Mouse (Mus musculus) kidney, postnatal 4 days (tissue): ENCODE results near the gene D230025D16Rik.
"Not testable (repeated sequence)": the region's sequence is repeated elsewhere in the genome, so short reads cannot be mapped to it uniquely, and the experiment has no call there.

Source experiments
- DNase-seq, 2 experiments: peaks; one replicate each; pipeline ENCODE4 v3.0.0; 2021; ENCODE audit warnings: mixed read lengths in 2 of 2

Gene D230025D16Rik

DNA sequence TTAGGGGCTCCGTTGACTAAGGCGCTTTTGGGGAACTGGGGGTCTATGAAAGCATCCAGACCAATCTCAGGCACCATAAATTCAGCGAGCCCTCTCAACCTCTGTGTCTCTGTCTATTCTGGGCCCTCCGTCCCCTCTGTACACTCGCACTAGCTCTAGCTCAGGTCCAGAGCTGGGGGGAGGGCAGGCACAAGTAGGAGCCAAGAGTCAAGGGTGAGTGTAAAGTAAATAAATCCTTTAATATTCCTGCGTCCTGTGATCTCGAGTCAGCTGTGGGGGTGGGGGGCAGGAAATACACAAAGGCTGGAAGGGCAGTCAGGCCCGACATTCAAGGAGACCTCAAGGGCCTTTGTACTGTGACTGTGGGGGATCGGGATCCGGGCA, 44.1 kb downstream of the D230025D16Rik start:
- peak; percentile 29 to 59 for DNase-seq

DNA sequence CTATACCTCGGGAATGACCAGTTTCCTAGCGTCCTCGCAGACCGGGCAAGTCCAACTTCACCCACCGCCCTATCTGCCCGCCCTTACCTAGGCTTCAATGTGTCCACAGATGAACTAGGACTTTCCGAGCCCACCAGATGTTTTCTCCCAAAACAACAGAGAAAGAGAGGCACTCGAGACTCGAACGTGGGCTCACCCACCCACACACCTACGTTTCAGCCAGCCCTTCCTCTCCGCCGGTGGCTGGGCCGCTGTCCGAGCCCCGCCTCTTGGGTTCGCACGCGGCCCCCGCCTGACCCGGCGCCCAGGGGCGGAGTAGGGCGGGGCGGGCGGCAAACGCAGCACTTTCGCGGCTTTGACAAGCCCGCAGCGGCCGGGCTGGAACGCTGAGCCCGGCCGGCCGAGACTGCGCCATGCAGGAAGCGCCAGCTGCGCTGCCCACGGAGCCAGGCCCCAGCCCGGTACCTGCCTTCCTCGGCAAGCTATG, 44.6 kb downstream of the D230025D16Rik start, which contains the start of gene Hsf4:
Hsf4 (plus strand) TSS at position 341 of the 487 bp plus-strand sequence.
- peak; percentile 59 to 75 for DNase-seq

DNA sequence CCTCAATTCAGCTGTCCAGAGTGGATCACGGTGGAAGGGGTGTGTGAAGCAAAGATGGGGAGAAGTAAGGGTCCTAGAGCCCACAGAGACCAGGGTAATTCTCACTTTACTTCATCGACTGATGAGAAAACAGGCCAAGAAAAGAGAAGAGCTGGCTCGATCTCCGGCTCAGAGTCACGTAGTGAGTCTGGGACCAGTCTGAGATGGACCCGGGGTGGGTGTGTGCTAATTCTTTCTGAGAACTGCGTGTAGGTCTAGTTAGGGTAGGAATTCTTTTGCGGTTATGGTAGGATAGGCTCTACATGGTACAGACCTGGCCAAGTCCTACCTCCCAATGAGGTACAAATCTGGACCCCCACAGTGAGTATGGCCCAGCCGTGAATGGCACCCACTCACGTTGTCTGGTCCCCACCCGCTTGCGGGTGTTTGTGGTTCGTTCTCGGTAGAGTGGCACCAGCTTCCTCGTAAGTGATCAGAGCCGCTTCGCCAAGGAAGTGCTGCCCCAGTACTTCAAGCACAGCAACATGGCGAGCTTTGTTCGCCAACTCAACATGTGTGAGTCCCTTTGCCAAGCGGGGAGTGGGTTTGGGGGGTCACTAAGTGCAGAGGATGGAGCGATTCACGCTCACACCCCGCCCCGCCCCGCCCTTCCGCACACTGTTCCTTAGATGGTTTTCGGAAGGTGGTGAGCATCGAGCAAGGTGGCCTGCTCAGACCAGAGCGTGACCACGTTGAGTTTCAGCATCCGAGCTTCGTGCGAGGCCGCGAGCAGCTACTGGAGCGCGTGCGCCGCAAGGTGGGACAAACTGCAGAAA, 45.4 kb downstream of the D230025D16Rik start:
- no peak for DNase-seq

GRCm38 (mm10) chr8:105270916-105271186, 45.9 kb downstream of the D230025D16Rik start:
- DNase-seq = no peak

GRCm38 (mm10) chr8:105275387-105275786, 50.4 kb downstream of the D230025D16Rik start:
- no peak for DNase-seq

DNA sequence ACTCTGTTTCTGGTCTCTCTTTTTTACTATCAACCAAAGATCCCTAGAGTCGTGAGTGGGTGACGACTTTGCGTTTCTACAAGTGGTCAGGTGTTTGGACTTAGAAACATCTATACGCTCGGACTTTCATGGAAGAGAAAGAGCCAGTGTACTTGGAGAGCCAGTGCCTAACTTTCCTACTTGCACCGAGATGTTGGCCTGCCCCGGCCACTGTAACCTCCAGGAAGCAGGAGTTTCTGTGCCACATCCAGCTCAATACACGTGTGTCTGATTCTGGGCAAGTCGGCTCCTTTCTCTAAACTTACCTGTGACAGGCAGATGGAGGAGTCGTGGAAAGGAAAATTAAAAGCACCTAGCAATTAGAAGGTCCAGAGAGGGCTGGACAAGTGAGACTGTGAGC, 50.9 kb downstream of the D230025D16Rik start, which contains the start of gene Nol3:
Nol3 (plus strand) TSS at position 301 of the 400 bp plus-strand sequence.
- DNase-seq = no peak

DNA sequence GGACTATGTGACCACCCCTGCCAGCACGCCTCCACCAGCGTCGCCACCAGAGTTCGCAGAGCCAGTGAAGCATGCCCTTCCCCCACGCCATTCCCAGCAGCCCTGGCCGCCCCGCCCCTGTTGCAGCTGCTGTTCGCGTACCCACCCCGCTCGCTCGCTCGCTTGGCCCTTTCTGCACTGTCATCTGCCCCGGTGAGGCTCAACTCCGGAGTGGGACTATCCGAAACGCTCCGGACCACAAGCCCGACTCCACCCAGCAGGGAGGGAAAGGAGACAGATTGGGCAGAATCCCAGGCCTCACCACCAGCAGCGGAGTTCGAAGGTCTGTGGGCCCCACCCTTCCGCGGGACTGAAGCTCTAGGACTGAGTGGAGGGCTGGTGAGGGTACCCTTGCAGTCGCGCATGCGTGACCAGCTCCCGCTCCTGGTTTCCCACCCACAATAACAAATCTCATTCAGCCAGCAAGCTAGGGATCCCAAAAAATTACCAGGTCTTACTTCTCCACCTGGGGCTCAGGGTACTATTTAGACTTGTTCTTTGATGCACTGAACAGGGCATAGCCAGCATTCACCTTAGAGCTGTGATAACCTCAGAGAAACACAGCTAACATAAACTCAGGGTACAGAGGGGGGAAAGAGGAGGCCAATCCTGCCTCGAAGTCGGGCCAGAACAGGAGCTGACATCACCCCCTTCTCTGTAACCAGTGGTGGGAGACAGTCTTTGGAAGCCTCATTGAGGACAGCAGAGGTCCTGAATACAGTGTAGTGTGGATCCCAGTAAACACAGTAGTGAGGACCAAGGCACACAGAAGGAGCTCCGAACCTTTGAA, 51.6 kb downstream of the D230025D16Rik start:
- DNase-seq = peak; percentile 73 to 78

GRCm38 (mm10) chr8:105278911-105279334, 54.0 kb downstream of the D230025D16Rik start:
- peak; percentile 66 to 80 for DNase-seq

GRCm38 (mm10) chr8:105280567-105280966, 55.6 kb downstream of the D230025D16Rik start:
- no peak for DNase-seq

DNA sequence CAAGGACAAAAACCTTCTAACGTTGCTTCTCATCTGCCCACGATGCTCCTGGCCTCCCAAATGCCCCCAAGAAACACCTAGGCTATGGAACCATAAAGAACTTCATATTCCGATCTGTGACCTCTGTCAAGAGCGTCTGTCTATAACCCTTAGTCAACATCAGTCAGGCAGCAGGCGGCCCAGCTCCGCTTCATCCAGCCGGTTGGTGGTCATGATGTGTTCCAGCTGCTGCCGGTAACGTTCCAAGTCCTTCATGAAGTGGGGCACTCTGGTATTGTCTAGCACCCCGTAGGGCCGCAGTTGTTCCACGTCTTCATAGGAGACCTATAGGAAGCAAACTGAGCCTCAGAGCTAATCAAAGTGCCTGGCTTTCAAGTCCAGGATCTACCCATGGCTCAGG, 56.9 kb downstream of the D230025D16Rik start:
- no peak for DNase-seq

GRCm38 (mm10) chr8:105282239-105282638, 57.3 kb downstream of the D230025D16Rik start:
- DNase-seq = no peak

- peak; percentile 66 to 74 for DNase-seq
These were observed 58.1 kb downstream of the D230025D16Rik start for GRCm38 (mm10) chr8:105283074-105283473.

DNA sequence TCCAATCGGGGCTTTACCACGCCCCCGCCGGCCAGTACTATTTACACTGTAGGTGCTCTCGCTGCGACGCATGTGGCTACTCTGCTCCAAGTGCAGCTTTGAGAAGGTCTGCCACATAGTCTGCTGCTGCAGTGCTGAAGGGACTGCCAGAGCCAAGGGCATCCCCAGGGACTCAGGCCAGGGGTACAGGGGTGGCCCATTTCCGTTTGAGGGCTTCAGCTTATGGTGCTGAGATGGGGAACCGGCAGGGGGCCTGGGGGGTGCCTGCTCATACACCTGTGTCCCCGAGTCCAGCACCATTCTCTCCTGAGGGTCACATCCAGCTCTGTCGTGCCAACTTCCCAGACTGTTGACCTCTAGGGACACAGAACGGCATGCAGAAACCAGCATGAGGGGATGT, 60.6 kb downstream of the D230025D16Rik start:
- DNase-seq = no peak

- DNase-seq = no peak
These were observed 62.0 kb downstream of the D230025D16Rik start for GRCm38 (mm10) chr8:105286907-105287306.

GRCm38 (mm10) chr8:105288231-105288630, 63.3 kb downstream of the D230025D16Rik start:
- DNase-seq = no peak

DNA sequence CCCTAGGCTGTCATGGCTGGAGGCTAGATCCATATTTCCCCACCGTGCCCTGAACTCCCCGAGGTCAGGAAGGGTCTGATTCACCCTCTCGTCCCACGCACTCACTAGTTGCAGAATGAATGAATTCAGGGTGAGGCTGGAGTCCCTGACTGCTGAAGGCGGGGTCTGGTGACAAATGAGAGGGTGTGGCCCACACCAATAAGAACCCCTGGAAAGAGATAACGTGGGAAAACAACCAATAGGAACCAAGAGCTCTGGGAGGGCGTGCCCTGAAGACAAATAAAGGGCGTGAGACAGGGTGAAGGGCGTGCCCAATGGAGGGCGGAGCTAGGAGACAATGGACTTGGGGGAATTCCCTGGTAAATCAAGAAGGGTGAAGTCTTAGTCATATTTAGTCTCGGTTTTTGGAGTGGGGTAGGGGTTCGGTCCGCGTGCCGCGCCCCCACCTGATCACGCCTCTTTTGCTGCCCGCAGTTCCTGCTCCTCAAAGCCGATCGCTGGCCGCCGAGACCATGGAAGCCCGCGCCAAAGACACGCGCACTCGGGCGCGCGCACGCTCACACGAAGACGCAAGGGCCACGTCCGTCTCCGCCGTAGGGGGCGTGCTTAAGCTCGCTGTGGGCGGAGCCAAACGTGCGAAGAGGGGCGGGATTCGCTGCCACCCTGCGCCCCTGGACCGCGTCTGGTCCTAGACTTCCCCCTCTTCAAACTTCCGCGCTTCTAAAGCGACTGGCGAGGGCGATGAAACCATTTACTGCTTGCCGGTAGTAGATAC, 64.2 kb downstream of the D230025D16Rik start:
- DNase-seq = peak; percentile 96 to 97

- DNase-seq = peak; percentile 64 to 75
These were observed 65.0 kb downstream of the D230025D16Rik start, which contains the start of gene 4931428F04Rik for GRCm38 (mm10) chr8:105289805-105290460. 4931428F04Rik (minus strand) TSS chr8:105289864.

GRCm38 (mm10) chr8:105290554-105291314, 65.8 kb downstream of the D230025D16Rik start:
- DNase-seq = peak; percentile 98 to 99

GRCm38 (mm10) chr8:105291364-105291763, 66.4 kb downstream of the D230025D16Rik start:
- DNase-seq = not testable (repeated sequence)

GRCm38 (mm10) chr8:105291802-105292201, 66.9 kb downstream of the D230025D16Rik start:
- not testable (repeated sequence) for DNase-seq

GRCm38 (mm10) chr8:105292471-105292870, 67.5 kb downstream of the D230025D16Rik start:
- no peak for DNase-seq
